Mouse (Mus musculus) forebrain, embryonic 10.5 days (tissue): ENCODE data around the gene Calhm1. TPM values are rescaled to one million over a fixed set of nuclear protein-coding genes. Genes with fewer than 3 reads are reported as not detected.

Experiments used
- DNase-seq: peaks from one replicate; pipeline ENCODE4 v3.0.0-alpha.2; 2017; ENCODE audit warnings: low spot score; ENCODE audit errors: extremely low spot score
- H3K27ac ChIP-seq: fragments of 300-500 bp; sonication (generic); 2 replicates; pipeline ENCODE4 v1.5.1; 2016; ENCODE audit warnings: mild to moderate bottlenecking
- H3K27me3 ChIP-seq: fragments of 300-500 bp; sonication (generic); 2 replicates; pipeline ENCODE4 v1.6.1; 2016; ENCODE audit warnings: mild to moderate bottlenecking; ENCODE audit not compliant: poor library complexity, severe bottlenecking
- H3K36me3 ChIP-seq: fragments of 300-500 bp; sonication (generic); replicated peaks from 2 replicates; pipeline ENCODE4 v1.6.1; 2016; ENCODE audit warnings: mild to moderate bottlenecking, moderate library complexity
- H3K4me1 ChIP-seq: fragments of 300-500 bp; sonication (generic); 2 replicates; pipeline ENCODE4 v1.6.1; 2016
- H3K4me3 ChIP-seq: fragments of 300-500 bp; sonication (generic); 2 replicates; pipeline ENCODE4 v1.5.1; 2016; ENCODE audit warnings: mild to moderate bottlenecking, moderate library complexity
- H3K9me3 ChIP-seq: fragments of 300-500 bp; sonication (generic); 2 replicates; pipeline ENCODE4 v1.6.1; 2016; ENCODE audit warnings: mild to moderate bottlenecking, moderate library complexity
- WGBS: fragments of 180-500 bp; shearing (Covaris S2); methylation state at CpG from one replicate; pipeline ENCODE4 v1.1.7; 2016; 5-methylcytosine and 5-hydroxymethylcytosine counted together
- polyA plus RNA-seq: library from polyadenylated mRNA; unstranded; fragments of >200 nt; fragmentation: Nextera tagmentation; extraction: Ambion mirVana; gene quantifications from 2 replicates; pipeline ENCODE4 v1.2.1, GENCODE M21; 2016

Gene Calhm1
- polyA plus RNA-seq, 1 experiment from 2014 or later, result not detected

DNA sequence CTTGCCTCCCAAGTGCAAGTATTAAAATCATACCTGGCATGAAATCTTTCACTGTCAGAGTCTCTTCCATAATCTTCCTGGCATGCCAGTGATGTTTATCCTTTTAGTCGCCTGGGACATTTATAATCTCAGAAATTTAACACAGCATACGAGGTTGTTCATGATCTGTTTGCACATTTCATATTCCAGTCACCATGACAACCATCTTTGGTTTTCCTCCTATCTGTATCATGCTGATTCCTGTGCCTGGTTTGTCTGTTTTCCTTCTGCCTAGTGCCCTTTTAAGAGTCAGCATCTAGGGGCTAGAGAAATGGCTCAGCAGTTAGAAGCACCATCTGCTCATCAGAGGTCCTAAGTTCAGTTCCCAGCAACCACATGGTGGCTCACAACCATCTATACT lies 25.4 kb downstream of the Calhm1 start:
- H3K36me3 ChIP-seq, result peaks cover 93% of the 10 kb centered on the region
- 91% methylated on average over 2 of the region's 2 CpGs for WGBS

DNA sequence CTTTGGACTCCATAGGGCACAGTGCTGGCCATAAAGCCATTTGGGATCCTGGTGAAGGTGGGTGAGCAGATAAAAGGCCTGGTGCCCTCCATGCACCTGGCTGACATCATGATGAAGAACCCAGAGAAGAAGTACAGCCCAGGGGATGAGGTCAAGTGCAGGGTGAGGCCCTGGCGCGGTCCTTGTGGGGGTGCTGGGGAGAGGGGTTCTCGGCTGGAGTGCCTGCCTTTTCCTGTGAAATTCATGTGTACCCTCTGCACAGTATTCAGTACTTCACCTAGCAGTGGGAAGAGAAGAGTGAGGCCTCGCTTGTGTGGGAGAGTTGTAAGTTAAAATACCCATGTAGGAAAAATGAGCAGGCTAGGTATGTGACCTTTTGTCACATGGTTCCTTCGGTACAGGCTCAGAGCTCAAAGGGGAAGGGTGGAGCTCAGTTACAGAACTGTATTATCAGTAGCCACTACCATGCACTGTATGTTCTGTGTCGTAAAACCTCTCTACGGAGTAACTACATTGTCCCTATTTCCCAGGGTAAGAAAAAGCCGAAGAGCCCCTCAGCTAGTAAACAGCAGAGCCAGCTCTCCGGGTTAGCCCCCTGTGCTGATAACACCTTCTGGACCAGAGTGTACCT lies 39.3 kb downstream of the Calhm1 start:
- whole genome bisulfite sequencing, result 93% methylated on average over 9 of the region's 9 CpGs
- H3K36me3 ChIP-seq, result peaks cover 100% of the 10 kb centered on the region

More for the DNA sequence above, 25.4 kb downstream of the Calhm1 start:
- no peak overlapping the region for H3K27ac ChIP-seq
- H3K4me3 ChIP-seq, result no peak overlapping the region
- no peaks in the 10 kb centered on the region for H3K4me1 ChIP-seq
- no peaks in the 10 kb centered on the region for H3K27me3 ChIP-seq
- no peaks in the 10 kb centered on the region for H3K9me3 ChIP-seq
- DNase-seq, result no peak

DNA sequence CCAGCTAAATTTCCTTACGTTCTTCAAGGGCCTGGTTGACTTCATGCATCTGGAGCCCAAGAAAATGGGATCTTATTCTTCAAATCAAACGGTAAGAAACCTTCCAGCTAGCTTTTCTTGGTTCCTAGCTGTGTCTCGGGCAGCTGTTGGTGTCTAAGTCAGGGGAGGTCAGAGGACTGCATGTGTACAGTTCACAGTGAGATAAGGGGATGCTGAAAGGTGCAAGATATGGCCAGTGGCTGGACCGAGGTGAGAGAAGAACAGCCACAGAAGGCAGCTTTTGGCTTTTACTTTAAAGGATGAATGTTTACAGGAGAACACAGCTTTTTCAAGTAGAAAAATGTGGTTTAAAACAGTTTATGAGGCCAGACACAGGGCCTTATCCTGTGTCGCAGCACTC lies 43.0 kb downstream of the Calhm1 start:
- H3K4me3 ChIP-seq, result no peak overlapping the region
- DNase-seq, result no peak
- no peaks in the 10 kb centered on the region for H3K9me3 ChIP-seq
- peaks cover 100% of the 10 kb centered on the region for H3K36me3 ChIP-seq
- H3K4me1 ChIP-seq, result no peaks in the 10 kb centered on the region
- no peaks in the 10 kb centered on the region for H3K27me3 ChIP-seq
- 95% methylated on average over 5 of the region's 5 CpGs for WGBS
- H3K27ac ChIP-seq, result no peak overlapping the region

More for the DNA sequence above, 39.3 kb downstream of the Calhm1 start:
- no peak for DNase-seq
- Histone ChIP-seq H3K27me3 (no peaks in the 10 kb centered on the region), H3K27ac (no peak overlapping the region), H3K9me3 (no peaks in the 10 kb centered on the region), H3K4me1 (no peaks in the 10 kb centered on the region), H3K4me3 (no peak overlapping the region)

Other genes with a start within 250 kb of the Calhm1 start
- gene Ina, start 129.6 kb downstream of the Calhm1 start, polyA plus RNA-seq, result 9.1 and 15.8 TPM in 2 replicates
- 70.5 and 71.1 TPM in 2 replicates for gene Nt5c2, start 129.1 kb downstream of the Calhm1 start, polyA plus RNA-seq
- gene Pcgf6, start 93.3 kb downstream of the Calhm1 start, polyA plus RNA-seq, result 35.6 and 36.7 TPM in 2 replicates
- gene Taf5, start 76.5 kb downstream of the Calhm1 start, polyA plus RNA-seq, result 7.4 and 7.5 TPM in 2 replicates
- gene Usmg5, start 53.6 kb downstream of the Calhm1 start, polyA plus RNA-seq, result 1,021 and 1,042 TPM in 2 replicates
- gene Pdcd11, start 53.5 kb downstream of the Calhm1 start, polyA plus RNA-seq, result 14.5 and 15.0 TPM in 2 replicates
- 1.8 and 1.9 TPM in 2 replicates for gene Calhm2, start 6.0 kb downstream of the Calhm1 start, polyA plus RNA-seq
- not detected in 2 replicates for gene Calhm3, start 13.5 kb upstream of the Calhm1 start, polyA plus RNA-seq
- 4.1 and 5.2 TPM in 2 replicates for gene Neurl1a, start 34.6 kb upstream of the Calhm1 start, polyA plus RNA-seq